Mouse (Mus musculus): ENCODE results near the gene Alg9. TPM values are rescaled to one million over a fixed set of nuclear protein-coding genes. Genes with fewer than 3 reads are reported as not detected.

The Alg9 gene
- polyA plus RNA-seq, 1 experiment from 2014 or later = 57.2 TPM

DNA sequence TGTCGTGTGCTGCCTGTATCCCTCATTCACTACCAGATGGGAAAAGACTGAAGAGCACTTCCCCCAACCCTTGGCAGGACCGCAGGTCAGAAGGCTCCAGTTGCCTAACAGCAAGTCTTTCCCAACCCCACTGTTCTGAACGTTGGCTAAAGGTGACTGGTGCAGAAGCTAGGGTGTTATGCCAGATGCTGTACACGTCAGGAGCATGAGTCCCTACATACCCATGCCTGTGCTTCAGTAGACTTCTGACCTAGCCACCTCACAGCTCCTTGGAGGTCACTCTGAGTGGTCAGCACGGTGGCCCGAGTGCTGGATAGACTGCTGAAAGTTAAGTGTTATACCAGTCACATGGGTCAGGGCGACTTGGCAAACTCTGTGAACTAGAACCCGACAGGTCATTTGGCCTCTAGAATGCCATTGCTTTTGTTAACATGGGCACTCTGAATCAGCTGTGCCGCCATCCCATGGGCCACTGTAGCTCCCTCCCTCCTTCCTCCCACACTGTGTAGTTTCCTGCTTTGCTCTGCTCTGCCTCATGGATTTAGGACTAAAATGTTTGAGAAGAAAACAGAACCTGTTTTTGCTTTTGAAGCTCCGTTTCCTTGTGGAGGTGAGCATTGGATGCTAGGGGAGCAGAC, 60.4 kb downstream of the Alg9 start:
- WGBS = 94% methylated on average over 10 of the region's 10 CpGs
- H3K27ac ChIP-seq (ENCODE audit: low read length) = no peak overlapping the region
- H3K9ac ChIP-seq (ENCODE audit: low read depth, low read length) = no peak overlapping the region
- H3K27me3 ChIP-seq (ENCODE audit: control insufficient read depth, insufficient read depth, low read depth, low read length) = no peaks in the 10 kb centered on the region
- H3K4me3 ChIP-seq (ENCODE audit: low read depth, low read length) = no peak overlapping the region
- no peak for ATAC-seq
- H3K36me3 ChIP-seq (ENCODE audit: control insufficient read depth, insufficient read depth, low read length) = 0 out of 2 replicates have a peak, but pooled peaks cover 3% of the 10 kb centered on the region
- no peaks in the 10 kb centered on the region for H3K4me1 ChIP-seq (ENCODE audit: control insufficient read depth, insufficient read depth, low read length)
- no peaks in the 10 kb centered on the region for H3K9me3 ChIP-seq (replicated peaks; ENCODE audit: control insufficient read depth, low read length, poor library complexity, severe bottlenecking)
- no peak overlapping the region for H3K4me2 ChIP-seq (ENCODE audit: low read length)

DNA sequence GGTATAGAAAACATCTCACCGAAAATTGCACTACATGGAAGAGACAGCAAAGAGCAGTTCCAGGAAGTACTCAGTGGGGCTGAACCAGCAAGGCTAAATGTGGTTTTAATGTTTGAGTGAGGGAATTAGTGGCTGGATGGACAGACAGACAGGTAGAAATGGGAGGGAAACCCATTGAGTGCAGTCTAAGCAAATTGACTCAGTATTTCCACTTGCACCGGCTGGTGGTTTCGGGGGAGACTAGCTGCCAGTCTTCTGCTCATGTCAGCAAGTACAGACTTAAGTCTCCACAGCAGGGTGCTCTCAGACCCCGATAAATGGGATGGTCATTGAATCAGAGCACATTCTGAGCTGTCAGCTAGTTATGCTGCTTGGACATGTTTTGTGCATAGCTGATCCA, 61.3 kb downstream of the Alg9 start:
- 85% methylated on average over 4 of the region's 4 CpGs for whole genome bisulfite sequencing

DNA sequence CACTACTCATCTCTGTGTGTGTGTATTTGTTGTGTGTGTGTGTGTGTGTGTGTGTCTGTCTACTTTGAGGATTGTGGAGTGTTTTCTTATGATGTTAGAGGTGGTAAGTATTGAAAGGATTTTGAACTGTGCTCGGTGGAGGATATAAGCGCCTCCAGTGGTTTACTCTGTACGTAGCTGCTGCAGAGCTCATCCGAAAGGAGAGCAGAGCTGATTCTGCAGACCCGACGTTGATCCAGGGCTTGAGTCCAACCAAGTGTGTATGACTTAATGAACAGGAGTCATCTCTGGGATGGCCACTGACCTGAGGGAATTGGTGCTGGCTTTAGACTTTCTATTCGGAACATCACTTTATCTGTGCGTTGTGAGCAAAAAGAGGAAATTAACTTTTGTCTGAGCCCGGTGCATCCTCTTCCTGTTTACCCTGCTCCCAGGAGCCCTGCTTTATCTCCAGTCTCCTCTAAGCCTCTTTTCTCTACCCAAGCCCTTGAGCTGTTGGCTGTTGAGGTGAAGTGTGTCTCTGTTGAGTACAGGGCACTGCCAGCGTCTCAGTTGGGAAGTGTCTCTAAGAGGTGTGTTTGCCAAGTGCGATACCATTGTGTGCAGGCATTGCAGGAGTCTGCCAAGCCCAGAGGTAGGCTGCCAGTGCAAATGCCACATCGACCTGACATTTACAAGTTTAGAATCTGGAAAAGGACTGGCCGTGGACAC, 66.4 kb downstream of the Alg9 start:
- no peak overlapping the region for H3K4me2 ChIP-seq (ENCODE audit: low read length)
- H3K9ac ChIP-seq (ENCODE audit: low read depth, low read length) = no peak overlapping the region
- H3K4me3 ChIP-seq (ENCODE audit: low read depth, low read length) = no peak overlapping the region
- no peaks in the 10 kb centered on the region for H3K4me1 ChIP-seq (ENCODE audit: control insufficient read depth, insufficient read depth, low read length)
- WGBS = 86% methylated on average over 13 of the region's 13 CpGs
- H3K27ac ChIP-seq (ENCODE audit: low read length) = no peak overlapping the region
- no peaks in the 10 kb centered on the region for H3K9me3 ChIP-seq (replicated peaks; ENCODE audit: control insufficient read depth, low read length, poor library complexity, severe bottlenecking)
- peaks cover 18% of the 10 kb centered on the region; the same call in 1 of the 2 replicates for H3K36me3 ChIP-seq (ENCODE audit: control insufficient read depth, insufficient read depth, low read length)
- H3K27me3 ChIP-seq (ENCODE audit: control insufficient read depth, insufficient read depth, low read depth, low read length) = no peaks in the 10 kb centered on the region
- no peak for ATAC-seq

More for the DNA sequence above, 61.3 kb downstream of the Alg9 start:
- Histone ChIP-seq H3K36me3 (ENCODE audit: control insufficient read depth, insufficient read depth, low read length) (0 out of 2 replicates have a peak, but pooled peaks cover 3% of the 10 kb centered on the region), H3K9ac (ENCODE audit: low read depth, low read length) (no peak overlapping the region), H3K4me3 (ENCODE audit: low read depth, low read length) (no peak overlapping the region), H3K9me3 (replicated peaks; ENCODE audit: control insufficient read depth, low read length, poor library complexity, severe bottlenecking) (no peaks in the 10 kb centered on the region), H3K27ac (ENCODE audit: low read length) (no peak overlapping the region), H3K4me1 (ENCODE audit: control insufficient read depth, insufficient read depth, low read length) (no peaks in the 10 kb centered on the region), H3K4me2 (ENCODE audit: low read length) (no peak overlapping the region), H3K27me3 (ENCODE audit: control insufficient read depth, insufficient read depth, low read depth, low read length) (no peaks in the 10 kb centered on the region)
- ATAC-seq = no peak

- Histone ChIP-seq H3K4me1 (ENCODE audit: control insufficient read depth, insufficient read depth, low read length) (no peaks in the 10 kb centered on the region), H3K36me3 (ENCODE audit: control insufficient read depth, insufficient read depth, low read length) (peaks cover 18% of the 10 kb centered on the region; the same call in 1 of the 2 replicates), H3K27ac (ENCODE audit: low read length) (no peak within 1 kb of the TSS), H3K9me3 (replicated peaks; ENCODE audit: control insufficient read depth, low read length, poor library complexity, severe bottlenecking) (no peaks in the 10 kb centered on the region), H3K27me3 (ENCODE audit: control insufficient read depth, insufficient read depth, low read depth, low read length) (no peaks in the 10 kb centered on the region), H3K4me3 (ENCODE audit: low read depth, low read length) (no peak within 1 kb of the TSS), H3K4me2 (ENCODE audit: low read length) (no peak within 1 kb of the TSS), H3K9ac (ENCODE audit: low read depth, low read length) (no peak within 1 kb of the TSS)
- ATAC-seq = no peak
- WGBS = 89% methylated on average over 3 of the region's 3 CpGs
Observed at GRCm38 (mm10) chr9:50845081-50845480, 70.3 kb downstream of the Alg9 start, which contains the start of gene Ppp2r1b. TSS of gene Ppp2r1b (plus strand) at chr9:50845301.

GRCm38 (mm10) chr9:50845547-50845946, 70.7 kb downstream of the Alg9 start:
- Histone ChIP-seq H3K9ac (ENCODE audit: low read depth, low read length) (no peak overlapping the region), H3K36me3 (ENCODE audit: control insufficient read depth, insufficient read depth, low read length) (peaks cover 18% of the 10 kb centered on the region; the same call in 1 of the 2 replicates), H3K9me3 (replicated peaks; ENCODE audit: control insufficient read depth, low read length, poor library complexity, severe bottlenecking) (no peaks in the 10 kb centered on the region), H3K27me3 (ENCODE audit: control insufficient read depth, insufficient read depth, low read depth, low read length) (no peaks in the 10 kb centered on the region), H3K4me2 (ENCODE audit: low read length) (no peak overlapping the region), H3K27ac (ENCODE audit: low read length) (no peak overlapping the region), H3K4me1 (ENCODE audit: control insufficient read depth, insufficient read depth, low read length) (no peaks in the 10 kb centered on the region), H3K4me3 (ENCODE audit: low read depth, low read length) (no peak overlapping the region)
- 65% methylated on average over 9 of the region's 9 CpGs for WGBS
- ATAC-seq = no peak

GRCm38 (mm10) chr9:50847133-50847532, 72.3 kb downstream of the Alg9 start:
- Histone ChIP-seq H3K4me1 (ENCODE audit: control insufficient read depth, insufficient read depth, low read length) (no peaks in the 10 kb centered on the region), H3K27ac (ENCODE audit: low read length) (no peak overlapping the region), H3K4me2 (ENCODE audit: low read length) (no peak overlapping the region), H3K4me3 (ENCODE audit: low read depth, low read length) (no peak overlapping the region), H3K27me3 (ENCODE audit: control insufficient read depth, insufficient read depth, low read depth, low read length) (no peaks in the 10 kb centered on the region), H3K36me3 (ENCODE audit: control insufficient read depth, insufficient read depth, low read length) (peaks cover 18% of the 10 kb centered on the region; the same call in 1 of the 2 replicates), H3K9me3 (replicated peaks; ENCODE audit: control insufficient read depth, low read length, poor library complexity, severe bottlenecking) (no peaks in the 10 kb centered on the region), H3K9ac (ENCODE audit: low read depth, low read length) (no peak overlapping the region)
- WGBS = 93% methylated on average over 6 of the region's 6 CpGs
- no peak for ATAC-seq

GRCm38 (mm10) chr9:50847606-50848368, 73.0 kb downstream of the Alg9 start:
- no peak overlapping the region for H3K4me2 ChIP-seq (ENCODE audit: low read length)
- no peak overlapping the region for H3K9ac ChIP-seq (ENCODE audit: low read depth, low read length)
- H3K4me1 ChIP-seq (ENCODE audit: control insufficient read depth, insufficient read depth, low read length) = no peaks in the 10 kb centered on the region
- no peak for ATAC-seq
- 73% methylated on average over 12 of the region's 12 CpGs for WGBS
- no peak overlapping the region for H3K4me3 ChIP-seq (ENCODE audit: low read depth, low read length)
- no peaks in the 10 kb centered on the region for H3K9me3 ChIP-seq (replicated peaks; ENCODE audit: control insufficient read depth, low read length, poor library complexity, severe bottlenecking)
- no peak overlapping the region for H3K27ac ChIP-seq (ENCODE audit: low read length)
- no peaks in the 10 kb centered on the region for H3K27me3 ChIP-seq (ENCODE audit: control insufficient read depth, insufficient read depth, low read depth, low read length)
- peaks cover 15% of the 10 kb centered on the region; the same call in 1 of the 2 replicates for H3K36me3 ChIP-seq (ENCODE audit: control insufficient read depth, insufficient read depth, low read length)

DNA sequence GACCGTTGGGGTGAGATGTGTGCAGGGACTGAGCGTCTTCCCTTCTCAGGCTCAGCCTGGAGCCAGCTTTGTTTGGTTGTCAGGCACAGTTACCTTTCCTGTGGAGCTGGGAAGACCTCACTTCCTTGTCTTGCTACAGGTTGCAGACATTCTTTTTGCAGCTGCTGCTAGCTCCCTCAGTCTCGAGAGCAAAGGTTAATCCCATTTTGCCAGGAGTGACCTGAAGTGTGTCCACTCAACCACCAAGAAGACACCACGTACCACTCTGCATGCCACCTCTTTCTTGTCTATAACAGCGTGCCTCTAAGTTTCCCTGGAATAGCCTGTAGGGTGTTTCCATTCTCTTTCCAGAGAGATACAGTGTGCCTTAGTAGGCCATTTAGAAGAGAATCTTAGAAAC, 74.0 kb downstream of the Alg9 start:
- peaks cover 7% of the 10 kb centered on the region; the same call in 1 of the 2 replicates for H3K36me3 ChIP-seq (ENCODE audit: control insufficient read depth, insufficient read depth, low read length)
- 52% methylated on average over 5 of the region's 5 CpGs for WGBS
- no peak overlapping the region for H3K4me3 ChIP-seq (ENCODE audit: low read depth, low read length)
- H3K27me3 ChIP-seq (ENCODE audit: control insufficient read depth, insufficient read depth, low read depth, low read length) = no peaks in the 10 kb centered on the region
- peak; percentile 9; the same call in 1 of the 2 replicates for ATAC-seq
- H3K27ac ChIP-seq (ENCODE audit: low read length) = no peak overlapping the region
- no peak overlapping the region for H3K4me2 ChIP-seq (ENCODE audit: low read length)
- 0 out of 2 replicates have a peak, but pooled peaks cover 2% of the 10 kb centered on the region for H3K4me1 ChIP-seq (ENCODE audit: control insufficient read depth, insufficient read depth, low read length)
- H3K9me3 ChIP-seq (replicated peaks; ENCODE audit: control insufficient read depth, low read length, poor library complexity, severe bottlenecking) = no peaks in the 10 kb centered on the region
- H3K9ac ChIP-seq (ENCODE audit: low read depth, low read length) = no peak overlapping the region
